Mouse (Mus musculus) spleen, adult 12 weeks (tissue): Measurements from ENCODE around the gene Rev1.
"Not testable (repeated sequence)": the region's sequence is repeated elsewhere in the genome, so short reads cannot be mapped to it uniquely, and the experiment has no call there.

Experiments used
- DNase-seq: peaks from one replicate; pipeline ENCODE4 v3.0.0; 2022; ENCODE audit warnings: low spot score

The Rev1 gene

GRCm38 (mm10) chr1:38067276-38067675, 62.3 kb downstream of the Rev1 start:
- no peak for DNase-seq

- not testable (repeated sequence) for DNase-seq
Observed at GRCm38 (mm10) chr1:38062156-38062555, 67.4 kb downstream of the Rev1 start.

GRCm38 (mm10) chr1:38058417-38058816, 71.2 kb downstream of the Rev1 start:
- no peak for DNase-seq

GRCm38 (mm10) chr1:38055176-38055575, 74.4 kb downstream of the Rev1 start:
- no peak for DNase-seq

GRCm38 (mm10) chr1:38049562-38049961, 80.0 kb downstream of the Rev1 start:
- no peak for DNase-seq

GRCm38 (mm10) chr1:38048121-38048520, 81.5 kb downstream of the Rev1 start:
- DNase-seq: no peak

GRCm38 (mm10) chr1:38038898-38039297, 90.7 kb downstream of the Rev1 start:
- no peak for DNase-seq

GRCm38 (mm10) chr1:38037375-38037774, 92.2 kb downstream of the Rev1 start:
- no peak for DNase-seq

- DNase-seq: no peak
Observed at GRCm38 (mm10) chr1:38035521-38035920, 94.1 kb downstream of the Rev1 start.

GRCm38 (mm10) chr1:38031391-38031790, 98.2 kb downstream of the Rev1 start:
- DNase-seq: no peak

GRCm38 (mm10) chr1:38027301-38027700, 102.3 kb downstream of the Rev1 start:
- no peak for DNase-seq

- no peak for DNase-seq
Observed at GRCm38 (mm10) chr1:38014551-38015203, 114.9 kb downstream of the Rev1 start.

- DNase-seq: no peak
Observed at GRCm38 (mm10) chr1:38012509-38012908, 117.1 kb downstream of the Rev1 start.

- DNase-seq: no peak
Observed at GRCm38 (mm10) chr1:38012104-38012503, 117.5 kb downstream of the Rev1 start.

- peak; percentile 29 for DNase-seq
Observed at GRCm38 (mm10) chr1:38011647-38012046, 118.0 kb downstream of the Rev1 start.

- DNase-seq: no peak
Observed at GRCm38 (mm10) chr1:38006741-38007140, 122.9 kb downstream of the Rev1 start.

GRCm38 (mm10) chr1:38003046-38003445, 126.6 kb downstream of the Rev1 start:
- no peak for DNase-seq
